Mouse (Mus musculus): ENCODE results near the gene Lgr4.

- TF ChIP-seq ZNF384 (IDR thresholded peaks at IDR 0.05; ENCODE audit: low read depth, low read length) = no peak
- no peak for TF ChIP-seq ZC3H11A (IDR thresholded peaks at IDR 0.05; ENCODE audit: borderline replicate concordance, low read depth, low read length)
- TF ChIP-seq HCFC1 (IDR thresholded peaks at IDR 0.05; ENCODE audit: borderline replicate concordance, insufficient read depth, low read length) = no peak
Measured at GRCm38 (mm10) chr2:109953893-109954292, 36.4 kb downstream of the Lgr4 start.
